Mouse (Mus musculus) c-Kit-positive CD71-positive TER-119-negative erythroid progenitor cells, embryonic 14.5 days (primary cell): ENCODE results near the gene Csnk1d.
A peak's percentile ranks its signal among the peaks of the same experiment; 100 is the strongest.

Experiments used
- DNase-seq: peaks from one replicate; pipeline ENCODE4 v3.0.0-alpha.2; 2013; ENCODE audit warnings: low read depth

Gene Csnk1d

GRCm38 (mm10) chr11:120951731-120952730 lies 39.1 kb downstream of the Csnk1d start:
- peak; percentile 39 for DNase-seq

DNA sequence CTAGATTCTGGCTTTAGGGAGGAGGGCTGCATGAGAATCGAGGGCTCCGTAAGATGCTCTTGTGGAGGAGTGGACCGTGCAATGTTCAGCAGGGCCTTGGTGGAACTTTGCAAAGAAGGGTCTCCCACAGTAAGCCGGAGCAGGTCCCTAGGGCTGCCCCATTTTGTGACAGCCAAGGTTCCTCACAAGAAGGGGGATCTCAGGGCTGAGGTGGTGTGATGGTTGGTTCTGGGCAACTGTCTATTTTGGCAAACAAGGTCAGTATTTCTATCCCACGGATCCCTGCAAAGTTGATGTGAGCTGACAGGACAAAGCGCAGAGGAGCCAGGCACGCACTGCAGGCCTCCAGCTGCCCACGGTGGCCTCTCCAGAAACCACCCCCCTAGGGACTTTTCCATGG lies 39.9 kb downstream of the Csnk1d start:
- DNase-seq: no peak

- peak; percentile 96 for DNase-seq
Observed at GRCm38 (mm10) chr11:120950281-120951202, 40.6 kb downstream of the Csnk1d start.

DNA sequence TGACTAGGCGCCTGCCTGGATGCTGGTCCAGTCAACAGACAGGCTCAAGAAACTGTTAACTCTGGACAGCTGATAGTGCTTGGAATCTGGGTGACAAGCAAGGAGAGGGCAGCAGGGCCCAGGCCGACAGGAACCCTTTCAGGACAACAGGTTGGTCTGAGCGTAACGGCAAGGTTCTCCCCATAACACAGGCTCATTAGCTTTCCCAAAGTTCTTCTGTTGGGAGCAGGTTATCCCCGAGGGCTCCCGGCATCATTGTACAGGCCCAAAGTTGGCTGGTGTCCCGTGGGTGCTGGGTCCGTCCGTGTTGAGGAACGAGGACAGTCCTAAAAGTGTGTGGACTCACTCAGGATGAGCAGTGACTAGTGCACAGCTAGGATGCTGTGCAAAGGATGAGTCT lies 41.3 kb downstream of the Csnk1d start:
- DNase-seq: no peak

GRCm38 (mm10) chr11:120948861-120949851 lies 42.0 kb downstream of the Csnk1d start:
- DNase-seq: peak; percentile 37

- DNase-seq: no peak
Observed at GRCm38 (mm10) chr11:120948328-120948727, 42.8 kb downstream of the Csnk1d start, which contains the start of gene Slc16a3. Gene Slc16a3, plus strand, starts transcription at chr11:120948480.

DNA sequence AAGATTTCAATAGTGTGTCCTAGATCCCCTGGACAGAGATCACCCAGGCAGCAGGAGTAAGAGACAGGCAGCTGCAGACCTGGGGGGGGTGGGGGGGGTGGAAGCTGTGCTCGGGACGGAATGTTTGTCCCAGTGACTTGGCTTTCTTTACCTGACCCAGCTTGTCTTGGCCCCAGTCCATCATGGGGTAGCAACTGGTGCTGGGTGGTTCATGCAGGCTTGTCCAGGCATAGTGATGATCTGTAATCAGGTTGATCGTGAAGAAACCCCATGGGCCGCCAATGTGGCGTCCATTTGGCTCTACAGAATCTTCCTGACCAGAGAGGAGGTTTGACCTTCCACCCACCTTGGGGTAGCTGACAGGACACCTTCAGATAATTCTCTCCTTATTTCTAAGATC lies 45.2 kb downstream of the Csnk1d start:
- DNase-seq: no peak

DNA sequence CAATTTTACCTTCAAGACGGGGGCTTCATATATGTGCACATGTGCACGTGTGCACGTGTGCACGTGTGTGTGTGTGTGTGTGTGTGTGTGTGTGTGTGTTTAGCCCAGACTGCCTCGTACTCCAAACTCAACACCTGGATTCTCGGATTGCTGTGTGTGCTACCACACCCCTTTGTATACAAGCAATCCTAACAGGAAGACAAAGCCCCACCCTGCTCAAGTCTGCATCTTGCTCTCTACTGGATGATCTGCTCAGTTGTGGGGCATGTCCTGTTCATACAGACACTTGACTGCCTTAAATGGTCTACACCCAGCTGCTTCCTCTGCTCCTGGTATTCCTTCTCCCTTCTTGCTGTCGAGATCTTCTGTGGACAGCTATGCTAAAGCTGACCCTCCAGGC lies 45.9 kb downstream of the Csnk1d start:
- DNase-seq: no peak

- DNase-seq: no peak
Observed at GRCm38 (mm10) chr11:120940959-120941358, 50.2 kb downstream of the Csnk1d start.

DNA sequence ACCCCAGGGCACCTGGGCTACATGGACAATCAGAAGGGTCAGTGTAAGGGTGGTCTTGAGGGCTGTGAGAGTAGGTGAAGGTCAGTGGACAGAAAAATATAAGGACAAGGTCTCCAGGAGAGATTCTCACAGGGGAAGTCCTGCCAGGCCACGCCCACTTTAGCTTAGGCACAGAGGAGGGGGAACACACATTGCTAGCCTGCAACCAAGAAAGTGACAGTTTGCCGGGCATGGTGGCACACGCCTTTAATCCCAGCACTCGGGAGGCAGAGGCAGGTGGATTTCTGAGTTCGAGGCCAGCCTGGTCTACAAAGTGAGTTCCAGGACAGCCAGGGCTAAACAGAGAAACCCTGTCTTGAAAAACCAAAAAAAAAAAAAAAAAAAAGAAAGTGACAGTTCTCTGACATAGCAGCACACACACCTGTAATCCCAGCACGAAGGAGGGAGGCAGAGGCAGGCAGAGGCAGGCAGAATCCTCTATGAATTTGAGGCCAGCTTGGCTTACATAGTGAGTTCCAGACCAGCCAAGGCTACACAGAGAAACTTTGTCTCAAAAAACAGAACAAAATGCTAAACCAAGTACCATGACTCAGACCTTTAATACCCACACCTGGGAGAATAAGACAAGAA lies 51.3 kb downstream of the Csnk1d start:
- no peak for DNase-seq

- DNase-seq: no peak
Observed at GRCm38 (mm10) chr11:120938795-120939194, 52.3 kb downstream of the Csnk1d start.

DNA sequence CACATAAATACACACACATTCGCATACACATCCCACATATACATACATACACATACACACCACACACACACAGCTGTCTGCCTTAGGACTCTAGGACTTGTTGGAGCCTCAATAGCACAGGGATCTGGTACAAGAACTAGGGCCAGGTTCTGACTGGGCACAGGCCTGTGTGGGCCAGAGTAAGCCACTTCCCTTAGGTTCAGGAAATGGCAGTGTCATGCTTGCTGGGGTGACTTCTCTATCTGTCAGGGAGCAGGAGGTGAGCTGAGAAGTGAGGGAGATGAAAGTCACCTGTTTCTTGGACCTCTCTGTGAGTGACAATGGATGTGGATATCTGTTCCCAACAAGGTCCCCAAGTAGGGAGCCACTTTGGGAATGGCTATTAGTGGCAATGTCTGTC lies 53.2 kb downstream of the Csnk1d start:
- no peak for DNase-seq

DNA sequence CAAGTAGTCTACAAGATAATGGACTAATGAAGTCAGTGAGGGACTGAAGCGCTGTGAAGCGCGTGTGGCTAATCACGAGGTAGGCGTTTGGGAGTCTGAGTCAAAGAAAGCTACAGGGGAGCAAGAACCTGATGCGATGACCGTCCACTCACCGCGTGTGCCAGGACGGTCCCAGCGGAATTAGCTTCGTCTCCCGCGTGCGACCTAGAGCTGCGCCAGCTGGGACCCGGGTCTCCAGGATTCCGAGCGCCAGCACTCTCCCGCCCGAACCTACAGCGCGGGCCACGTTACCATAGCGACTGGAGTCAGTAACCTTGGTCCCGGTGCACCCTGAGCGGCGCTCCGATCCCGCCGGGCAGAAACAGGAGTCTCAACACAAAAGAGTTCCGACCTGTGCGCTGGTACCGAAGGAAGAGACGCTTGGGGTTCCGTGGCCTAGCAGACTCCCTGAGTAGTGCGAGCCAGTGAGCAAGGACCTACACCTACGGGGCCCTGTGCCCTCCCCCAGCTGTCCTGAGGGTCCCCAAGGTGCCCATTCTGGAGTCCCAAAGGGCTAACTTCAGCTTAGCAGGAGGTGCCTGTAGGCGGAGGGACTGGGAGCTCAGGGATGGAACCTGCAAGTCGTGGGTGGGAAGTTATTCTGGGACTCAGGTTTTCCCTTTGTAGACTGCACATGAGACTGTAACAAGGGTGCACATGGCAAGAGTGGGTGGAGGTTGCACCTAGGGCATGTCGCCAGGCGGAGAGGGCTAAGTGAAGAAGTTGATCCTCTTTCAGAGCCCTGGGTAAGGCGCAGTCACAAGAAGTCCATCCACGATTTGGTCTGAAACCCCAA lies 58.3 kb downstream of the Csnk1d start, which contains the start of gene Ccdc57:
Gene Ccdc57 (minus strand): TSS at position 309 of the 835 bp plus-strand sequence.
- DNase-seq: peak; percentile 86

DNA sequence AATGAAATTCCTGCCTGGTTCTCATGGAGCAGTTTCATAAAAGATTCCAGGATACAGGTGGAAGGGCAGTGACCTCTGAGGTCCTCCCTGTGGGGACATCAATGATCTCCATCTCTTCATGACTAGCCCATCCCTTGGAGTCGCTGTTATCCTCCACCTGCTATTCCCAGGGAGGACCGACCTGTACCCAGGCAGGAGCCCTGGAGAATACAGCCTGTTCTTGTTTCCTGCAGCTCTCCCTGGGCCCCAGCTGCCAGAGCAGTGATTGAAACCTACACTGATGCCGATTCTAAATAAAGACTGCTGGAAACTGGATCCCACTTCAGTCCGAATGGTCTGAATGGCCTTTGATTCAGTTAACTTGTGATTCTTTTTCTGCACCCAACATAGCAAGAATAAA lies 59.7 kb downstream of the Csnk1d start:
- no peak for DNase-seq

DNA sequence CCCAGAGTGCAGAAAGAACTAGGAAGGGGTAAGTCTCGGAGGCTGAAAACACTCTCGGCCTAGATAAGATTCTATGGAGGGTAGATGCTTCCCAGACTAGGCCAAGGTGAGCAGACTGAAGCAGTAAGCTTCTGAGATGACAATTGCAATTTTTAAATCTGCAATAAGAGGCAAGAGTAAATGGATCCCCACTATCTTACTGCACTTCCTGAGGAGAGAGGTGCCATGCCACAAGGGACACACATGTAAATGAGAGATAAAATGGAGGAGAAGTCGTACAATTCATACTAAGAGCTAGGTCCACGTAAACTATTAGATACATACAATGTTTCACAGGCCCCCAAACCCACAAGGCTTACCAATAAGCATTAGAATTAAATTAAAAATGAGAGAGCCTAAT lies 62.7 kb downstream of the Csnk1d start:
- DNase-seq: no peak

GRCm38 (mm10) chr11:120922528-120922927 lies 68.6 kb downstream of the Csnk1d start:
- no peak for DNase-seq

GRCm38 (mm10) chr11:120917756-120918155 lies 73.4 kb downstream of the Csnk1d start:
- no peak for DNase-seq

DNA sequence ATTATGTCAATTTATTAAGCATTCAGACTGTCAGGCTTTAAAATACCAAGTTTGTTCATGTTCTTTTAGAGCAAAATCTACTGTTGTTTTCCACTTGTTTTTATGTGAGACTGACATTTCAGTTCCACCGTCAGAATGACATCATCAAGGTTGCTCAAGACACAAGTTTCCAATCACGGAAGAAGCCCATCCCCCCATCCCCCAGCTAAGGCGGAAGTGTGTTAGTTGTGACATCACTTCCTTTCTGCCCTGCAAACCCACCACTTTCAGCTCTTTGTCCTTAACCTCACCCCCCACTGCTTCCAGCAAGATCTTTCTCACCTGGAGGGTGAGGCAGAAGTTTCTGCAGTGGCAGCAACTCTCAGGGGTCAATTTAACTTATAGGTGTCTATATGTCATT lies 74.7 kb downstream of the Csnk1d start:
- DNase-seq: no peak

DNA sequence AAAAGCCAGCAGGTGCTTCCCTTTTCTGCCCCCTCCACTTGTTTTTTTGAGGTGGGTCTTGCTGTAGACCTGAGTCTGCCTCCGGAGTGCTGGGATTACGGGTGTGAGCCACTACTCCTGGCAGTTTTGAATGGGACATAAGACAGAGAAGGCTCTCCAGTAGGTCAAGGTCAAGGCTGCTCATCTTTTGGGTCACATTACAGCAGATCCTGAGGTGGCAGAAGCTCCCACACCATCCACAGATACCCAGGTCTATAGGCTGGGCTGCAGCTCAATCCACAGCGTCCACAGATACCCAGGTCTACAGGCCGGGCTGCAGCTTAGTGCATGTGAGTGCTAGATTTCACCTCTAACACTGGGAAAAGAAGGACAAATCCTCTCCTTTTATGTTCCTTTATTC lies 77.3 kb downstream of the Csnk1d start:
- no peak for DNase-seq
